Mouse (Mus musculus) spleen, adult 2 months (tissue): ENCODE measurements around the gene Amt. TPM values are rescaled to one million over a fixed set of nuclear protein-coding genes. Genes with fewer than 3 reads are reported as not detected.
"Not testable (repeated sequence)": the region's sequence is repeated elsewhere in the genome, so short reads cannot be mapped to it uniquely, and the experiment has no call there.

ENCODE experiments used
- DNase-seq, 2 experiments: peaks; one replicate each; pipeline versions ENCODE4 v3.0.0 to v3.0.0-alpha.2; 2012 to 2021; ENCODE audit warnings: low spot score in 2 of 2, low read depth in 1 of 2
- H3K27ac ChIP-seq: fragments of 200-500 bp; 2 replicates; pipeline ENCODE4 v1.5.1; 2012; ENCODE audit warnings: low read length, inconsistent platforms; ENCODE audit not compliant: insufficient read depth
- H3K27me3 ChIP-seq: fragments of 200-500 bp; 2 replicates; pipeline ENCODE4 v1.6.1; 2012; ENCODE audit warnings: mild to moderate bottlenecking, moderate library complexity, low read length, inconsistent platforms; ENCODE audit not compliant: control insufficient read depth, insufficient read depth
- H3K36me3 ChIP-seq: fragments of 200-500 bp; 2 replicates; pipeline ENCODE4 v1.6.1; 2012; ENCODE audit warnings: mild to moderate bottlenecking, low read length, inconsistent platforms; ENCODE audit not compliant: control insufficient read depth, insufficient read depth
- H3K4me1 ChIP-seq: fragments of 200-500 bp; 2 replicates; pipeline ENCODE4 v1.6.1; 2011; ENCODE audit warnings: inconsistent platforms; ENCODE audit not compliant: control insufficient read depth, insufficient read depth, insufficient read length
- H3K4me3 ChIP-seq: fragments of 200-500 bp; 2 replicates; pipeline ENCODE4 v1.5.1; 2011; ENCODE audit warnings: mild to moderate bottlenecking, inconsistent platforms; ENCODE audit not compliant: insufficient read depth, insufficient read length; ENCODE audit errors: extremely low read depth
- CTCF ChIP-seq: fragments of 200-500 bp; IDR thresholded peaks from 2 replicates; pipeline ENCODE4 v1.5.1; 2011; ENCODE audit warnings: mild to moderate bottlenecking, inconsistent platforms; ENCODE audit not compliant: insufficient read depth, insufficient read length, insufficient replicate concordance; ENCODE audit errors: extremely low read depth
- POLR2A ChIP-seq: fragments of 200-500 bp; IDR thresholded peaks from 2 replicates; pipeline ENCODE4 v1.6.1; 2011; ENCODE audit warnings: low read depth, low read length, inconsistent platforms
- WGBS: fragments of 180-500 bp; shearing (Covaris S2); methylation state at CpG from one replicate; pipeline ENCODE4 v1.1.7; 2018; 5-methylcytosine and 5-hydroxymethylcytosine counted together
- polyA plus RNA-seq: library from polyadenylated mRNA; depleted of rRNA; stranded (reverse); fragments of >200 nt; gene quantifications from 2 replicates; pipeline ENCODE4 v1.2.3, GENCODE M21; 2012

Amt gene
- polyA plus RNA-seq, 1 experiment: 3.1 TPM

GRCm38 (mm10) chr9:108280071-108280828 is 16.4 kb upstream of the Amt start:
- no peak for DNase-seq
- H3K27me3 ChIP-seq: no peaks in the 10 kb centered on the region
- TF ChIP-seq POLR2A (no peak), CTCF (no peak)
- no peaks in the 10 kb centered on the region for H3K36me3 ChIP-seq
- no peak overlapping the region for H3K4me3 ChIP-seq
- 52% methylated on average over 8 of the region's 8 CpGs for whole genome bisulfite sequencing
- H3K27ac ChIP-seq: no peak overlapping the region
- H3K4me1 ChIP-seq: no peaks in the 10 kb centered on the region

DNA sequence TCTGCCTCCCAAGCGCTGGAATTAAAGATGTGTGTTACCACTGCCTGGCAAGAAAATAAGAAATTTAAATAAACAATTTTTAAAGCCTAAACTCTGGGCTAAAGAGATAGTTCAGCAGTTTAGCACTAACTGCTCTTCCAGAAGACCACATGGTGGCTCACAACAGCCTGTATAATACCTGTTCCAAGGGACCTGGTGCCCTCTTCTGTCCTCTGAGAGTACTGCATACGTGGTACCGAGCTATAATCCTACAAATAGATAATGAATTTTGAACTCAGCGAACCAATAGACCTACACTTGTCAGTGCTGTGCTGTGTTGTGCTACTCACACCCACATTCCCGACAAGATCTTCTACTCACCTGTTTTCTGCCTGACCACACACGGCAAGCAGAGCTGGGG is 12.2 kb upstream of the Amt start:
- peak; percentile 67 to 82 for DNase-seq
- H3K4me3 ChIP-seq: no peak overlapping the region
- 8% methylated on average over 6 of the region's 6 CpGs for WGBS

DNA sequence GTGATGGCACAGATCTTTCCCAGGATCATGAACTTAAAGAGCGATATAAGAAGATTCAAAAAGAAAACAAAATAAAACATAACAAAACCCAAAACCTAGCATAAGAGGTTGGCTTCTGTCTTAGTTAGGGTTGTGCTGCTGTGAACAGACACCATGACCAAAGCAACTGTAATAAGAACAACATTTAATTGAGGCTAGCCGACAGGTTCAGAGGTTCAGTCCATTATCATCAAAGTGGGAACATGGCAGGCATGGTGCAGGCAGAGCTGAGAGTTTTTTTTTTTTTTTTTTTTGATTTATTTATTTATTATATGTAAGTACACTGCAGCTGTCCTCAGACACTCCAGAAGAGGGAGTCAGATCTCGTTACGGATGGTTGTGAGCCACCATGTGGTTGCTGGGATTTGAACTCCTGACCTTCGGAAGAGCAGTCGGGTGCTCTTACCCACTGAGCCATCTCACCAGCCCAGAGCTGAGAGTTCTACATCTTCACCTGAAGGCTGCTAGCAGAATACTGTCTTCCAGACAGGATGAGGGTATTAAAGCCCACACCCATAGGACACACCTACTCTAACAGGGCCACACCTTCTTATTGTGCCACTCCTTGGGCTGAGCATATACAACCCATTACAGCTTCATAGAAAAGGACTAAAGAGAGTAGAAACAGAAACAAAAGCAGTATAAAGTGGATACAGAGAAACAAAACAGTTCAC is 9.0 kb upstream of the Amt start:
- not testable (repeated sequence) for H3K27ac ChIP-seq, H3K27me3 ChIP-seq, DNase-seq, H3K4me1 ChIP-seq, H3K36me3 ChIP-seq, H3K4me3 ChIP-seq
- WGBS: 68% methylated on average over 6 of the region's 6 CpGs

More for the DNA sequence above, 12.2 kb upstream of the Amt start:
- H3K4me1 ChIP-seq: no peaks in the 10 kb centered on the region
- H3K27ac ChIP-seq: no peak overlapping the region
- H3K36me3 ChIP-seq: no peaks in the 10 kb centered on the region
- H3K27me3 ChIP-seq: no peaks in the 10 kb centered on the region
- peak; percentile 73; the same call in 1 of the 2 replicates for TF ChIP-seq CTCF
- TF ChIP-seq POLR2A: no peak

GRCm38 (mm10) chr9:108289347-108289746 is 7.3 kb upstream of the Amt start:
- no peak for DNase-seq
- H3K4me1 ChIP-seq: 0 out of 2 replicates have a peak, but pooled peaks cover 2% of the 10 kb centered on the region
- no peak overlapping the region for H3K4me3 ChIP-seq
- no peaks in the 10 kb centered on the region for H3K27me3 ChIP-seq
- 64% methylated on average over 2 of the region's 2 CpGs for WGBS
- H3K27ac ChIP-seq: no peak overlapping the region
- TF ChIP-seq POLR2A: no peak
- TF ChIP-seq CTCF: no peak
- no peaks in the 10 kb centered on the region for H3K36me3 ChIP-seq

DNA sequence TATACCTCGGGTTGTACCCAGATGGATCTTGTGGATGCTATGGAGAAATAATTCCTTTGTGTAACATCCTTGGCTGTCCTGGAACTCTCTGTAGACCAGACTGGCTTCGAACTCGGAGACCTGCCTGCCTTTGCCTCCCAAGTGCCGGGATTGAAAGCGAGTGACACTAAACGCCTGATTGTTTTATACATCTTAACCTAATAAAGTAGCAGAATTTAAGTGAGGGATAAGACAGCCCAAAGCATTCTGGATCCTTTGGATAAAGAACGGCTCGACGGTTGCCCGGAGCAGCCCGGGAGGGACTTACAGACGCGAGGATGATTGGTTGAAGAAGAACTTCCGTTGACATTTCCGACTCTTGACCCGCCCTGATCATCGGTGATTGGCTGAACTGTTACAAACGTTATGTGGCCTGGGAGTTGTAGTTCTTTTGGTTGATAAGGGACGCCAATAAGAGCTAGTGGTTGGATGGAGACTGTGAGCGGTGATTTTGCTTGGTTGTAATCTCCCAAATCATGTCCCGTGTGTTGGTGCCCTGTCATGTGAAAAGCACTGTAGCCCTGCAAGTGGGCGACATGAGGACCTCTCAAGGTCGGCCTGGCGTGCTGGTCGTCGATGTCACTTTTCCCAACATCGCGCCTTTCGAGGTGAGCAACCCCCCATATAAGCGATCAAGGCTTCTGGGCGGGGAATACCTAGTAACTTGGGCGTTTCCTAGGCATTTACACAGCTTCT is 6.5 kb upstream of the Amt start, which contains the start of gene Nicn1:
Nicn1 (plus strand) TSS at position 414 of the 735 bp plus-strand sequence.
- Histone ChIP-seq H3K4me1 (0 out of 2 replicates have a peak, but pooled peaks cover 2% of the 10 kb centered on the region), H3K4me3 (peak within 1 kb of the TSS; percentile 63), H3K36me3 (no peaks in the 10 kb centered on the region), H3K27me3 (no peaks in the 10 kb centered on the region), H3K27ac (no peak within 1 kb of the TSS)
- TF ChIP-seq POLR2A (peak; percentile 7; the same call in 1 of the 2 replicates), CTCF (no peak)
- DNase-seq: peak; percentile 88 to 93
- WGBS: 2% methylated on average over 32 of the region's 32 CpGs

DNA sequence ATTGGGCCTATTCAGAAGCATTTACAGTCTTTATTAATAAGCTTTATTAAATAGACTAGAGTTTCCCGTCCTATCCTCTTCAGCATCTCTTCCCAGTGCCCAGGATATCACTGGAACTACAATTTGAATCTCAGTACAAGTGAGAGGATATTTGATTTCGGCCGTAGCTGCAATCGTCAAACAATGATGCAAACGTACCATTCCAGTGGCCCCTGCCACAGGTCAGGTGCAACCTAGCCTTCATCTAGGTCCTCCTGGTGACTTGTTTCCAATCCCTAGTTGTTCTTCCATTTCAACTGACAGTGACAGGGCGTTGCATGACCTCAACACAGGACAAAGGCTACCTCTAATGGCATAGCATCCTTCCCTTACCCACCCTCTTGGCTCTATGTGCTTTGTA is 5.9 kb upstream of the Amt start:
- TF ChIP-seq CTCF: no peak
- TF ChIP-seq POLR2A: no peak
- Histone ChIP-seq H3K27me3 (no peaks in the 10 kb centered on the region), H3K4me3 (peak overlapping the region; percentile 59; the same call in 1 of the 2 replicates), H3K27ac (no peak overlapping the region), H3K36me3 (no peaks in the 10 kb centered on the region), H3K4me1 (0 out of 2 replicates have a peak, but pooled peaks cover 2% of the 10 kb centered on the region)
- no peak for DNase-seq
- 59% methylated on average over 6 of the region's 6 CpGs for WGBS
